ENCODE assay signal across 18 mouse cellular contexts in genomic region chr2:178924456-178925115, GRCm38 (mm10).
DNase-seq lines count a peak whose midpoint lies in the region; ATAC-seq and TF ChIP-seq lines count a peak whose summit lies in the region.
"Had no signal": no experiment of that assay in that cellular context is flagged by ENCODE, and none has a peak within 500 bp of the region (broad histone marks: within the 10 kb centered on the region; RNA-seq: fewer than 3 reads in every experiment).

No protein-coding gene starts in this region.

- no peaks in the 10 kb centered on the region for H3K79me2 ChIP-seq in heart, adult 2 months (replicated peaks; ENCODE audit: control insufficient read depth, insufficient read depth, low read length)

- WGBS in heart, adult 2 months = 18% methylated on average over 4 of the region's 4 CpGs
- 13% methylated on average over 4 of the region's 4 CpGs for WGBS in heart, postnatal 0 days

- H3K9ac ChIP-seq in heart, adult 2 months (ENCODE audit: low read depth, low read length) = no peak overlapping the region
- no peak overlapping the region for H3K9ac ChIP-seq in heart, postnatal 0 days (replicated peaks; ENCODE audit: low read depth, low read length)
- H3K9ac ChIP-seq: forebrain, postnatal 0 days; liver, embryonic 14.5 days; midbrain, embryonic 13.5 days had no signal

- no peaks in the 10 kb centered on the region for H3K27me3 ChIP-seq in heart, adult 2 months (ENCODE audit: control insufficient read depth, insufficient read depth, low read length)
- H3K27me3 ChIP-seq in heart, postnatal 0 days (ENCODE audit: control insufficient read depth, insufficient read depth, low read length) = 0 out of 2 replicates have a peak, but pooled peaks cover 3% of the 10 kb centered on the region
- H3K27me3 ChIP-seq: midbrain, embryonic 13.5 days had no signal

- H3K9me3 ChIP-seq in heart, postnatal 0 days (replicated peaks; ENCODE audit: control insufficient read depth, low read length) = no peaks in the 10 kb centered on the region
- H3K9me3 ChIP-seq: midbrain, embryonic 13.5 days had no signal

- no peak for TF ChIP-seq POLR2A in heart, adult 2 months (IDR thresholded peaks at IDR 0.05; ENCODE audit: insufficient read depth, low read depth, low read length)

- no peak overlapping the region for H3K4me3 ChIP-seq in heart, adult 2 months
- no peak overlapping the region for H3K4me3 ChIP-seq in heart, postnatal 0 days (ENCODE audit: low read depth, low read length)
- H3K4me3 ChIP-seq: erythroblast, embryonic 14.5 days; midbrain, embryonic 13.5 days had no signal

- H3K27ac ChIP-seq in heart, adult 2 months = peak overlapping the region; percentile 45
- peak overlapping the region; percentile 35; the same call in 1 of the 2 replicates for H3K27ac ChIP-seq in heart, postnatal 0 days (ENCODE audit: low read depth)
- H3K27ac ChIP-seq: liver, embryonic 14.5 days; midbrain, embryonic 13.5 days had no signal

- no peaks in the 10 kb centered on the region for H3K36me3 ChIP-seq in heart, adult 2 months (ENCODE audit: control insufficient read depth, insufficient read depth, low read length)
- no peaks in the 10 kb centered on the region for H3K36me3 ChIP-seq in heart, postnatal 0 days (replicated peaks; ENCODE audit: control insufficient read depth, insufficient read depth, low read length)
- H3K36me3 ChIP-seq: midbrain, embryonic 13.5 days had no signal

- peaks cover 2% of the 10 kb centered on the region; the same call in 1 of the 2 replicates for H3K4me1 ChIP-seq in heart, adult 2 months (ENCODE audit: control insufficient read depth, insufficient read depth, low read length)
- peaks cover 7% of the 10 kb centered on the region; the same call in 1 of the 2 replicates for H3K4me1 ChIP-seq in heart, postnatal 0 days (ENCODE audit: control insufficient read depth, insufficient read depth)

- peak; percentile 94 for TF ChIP-seq EP300 in heart, adult 2 months (IDR thresholded peaks at IDR 0.05; ENCODE audit: insufficient read depth, low read depth, low read length)
- TF ChIP-seq EP300 in heart, postnatal 0 days (IDR thresholded peaks at IDR 0.05; ENCODE audit: low read depth) = no peak

- ATAC-seq in heart, postnatal 0 days (ENCODE audit: insufficient read depth, low read depth) = peak; percentile 89
- ATAC-seq: forebrain, postnatal 0 days; hindbrain, embryonic 16.5 days; intestine, postnatal 0 days; midbrain, embryonic 13.5 days had no signal

- no peak overlapping the region for H3K4me2 ChIP-seq in heart, postnatal 0 days (ENCODE audit: low read depth, low read length)
- H3K4me2 ChIP-seq: midbrain, embryonic 13.5 days had no signal

- TF ChIP-seq CTCF in heart, adult 2 months (IDR thresholded peaks at IDR 0.05) = no peak
- TF ChIP-seq CTCF in heart, postnatal 0 days (IDR thresholded peaks at IDR 0.05; ENCODE audit: low read depth) = no peak

- intact Hi-C loops in heart, adult 2 months (cut with DNase I) = no loop called here

- DNase-seq in gastrocnemius, postnatal 25 days = peak; percentile 8
- DNase-seq in gastrocnemius, postnatal 4 days (ENCODE audit: low spot score in 2 of 2) = no peak
- peak; percentile 29 to 61 for DNase-seq in heart, adult 2 months
- DNase-seq in heart, postnatal 0 days (ENCODE audit: low spot score) = peak; percentile 72
- DNase-seq in retina, postnatal 1 day = peak; percentile 70
- DNase-seq in thymus, adult 18-20 months = no peak
- DNase-seq in adipocyte (ENCODE audit: low spot score) = no peak
- DNase-seq: B cell, adult 2 months; cerebellum, postnatal 14 days; forebrain, postnatal 0 days; kidney, postnatal 14 days; right cerebral cortex, postnatal 4 days; thymus, postnatal 4 days had no signal

Comparison
In these comparisons a context has a peak if more than half of its experiments do, and no peak if none do; other contexts are left out.
1. DNase-seq: peak in gastrocnemius, postnatal 25 days (single experiment), heart, adult 2 months (2 of 2), heart, postnatal 0 days (single experiment) and retina, postnatal 1 day (single experiment); none in gastrocnemius, postnatal 4 days (0 of 2), thymus, adult 18-20 months (0 of 2) and adipocyte (single experiment).